Mouse (Mus musculus) embryo, embryonic 10 days (tissue): ENCODE data around the gene Clcf1.

ENCODE experiments used
- DNase-seq: peaks from one replicate; pipeline ENCODE4 v3.0.0-alpha.2; 2015; ENCODE audit warnings: low spot score

The Clcf1 gene

DNA sequence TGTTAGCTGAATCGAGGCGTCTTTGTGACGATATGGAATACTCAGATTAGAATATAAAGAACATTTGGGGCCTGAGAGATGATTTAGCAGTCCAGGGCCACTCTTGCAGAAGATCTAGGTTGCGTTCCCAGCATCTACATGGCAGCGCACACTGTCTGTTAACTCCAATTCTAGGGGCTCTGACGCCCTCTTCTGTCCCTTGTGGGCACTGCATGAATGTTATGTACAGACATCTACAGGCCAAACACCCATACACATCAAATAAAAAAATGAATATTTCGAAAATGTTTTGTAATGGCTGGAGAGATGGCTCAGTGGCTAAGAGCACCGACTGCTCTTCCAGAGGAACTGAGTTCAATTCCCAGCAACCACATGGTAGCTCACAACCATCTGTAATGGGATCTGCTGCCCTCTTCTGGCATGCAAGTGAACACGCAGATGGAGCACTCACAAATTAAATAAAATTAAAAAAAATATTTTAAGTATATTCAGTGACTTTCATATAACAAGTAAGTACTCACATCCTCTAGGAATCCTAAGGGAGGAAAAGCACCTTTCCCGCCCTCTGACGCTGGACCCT, 41.6 kb downstream of the Clcf1 start:
- no peak for DNase-seq

DNA sequence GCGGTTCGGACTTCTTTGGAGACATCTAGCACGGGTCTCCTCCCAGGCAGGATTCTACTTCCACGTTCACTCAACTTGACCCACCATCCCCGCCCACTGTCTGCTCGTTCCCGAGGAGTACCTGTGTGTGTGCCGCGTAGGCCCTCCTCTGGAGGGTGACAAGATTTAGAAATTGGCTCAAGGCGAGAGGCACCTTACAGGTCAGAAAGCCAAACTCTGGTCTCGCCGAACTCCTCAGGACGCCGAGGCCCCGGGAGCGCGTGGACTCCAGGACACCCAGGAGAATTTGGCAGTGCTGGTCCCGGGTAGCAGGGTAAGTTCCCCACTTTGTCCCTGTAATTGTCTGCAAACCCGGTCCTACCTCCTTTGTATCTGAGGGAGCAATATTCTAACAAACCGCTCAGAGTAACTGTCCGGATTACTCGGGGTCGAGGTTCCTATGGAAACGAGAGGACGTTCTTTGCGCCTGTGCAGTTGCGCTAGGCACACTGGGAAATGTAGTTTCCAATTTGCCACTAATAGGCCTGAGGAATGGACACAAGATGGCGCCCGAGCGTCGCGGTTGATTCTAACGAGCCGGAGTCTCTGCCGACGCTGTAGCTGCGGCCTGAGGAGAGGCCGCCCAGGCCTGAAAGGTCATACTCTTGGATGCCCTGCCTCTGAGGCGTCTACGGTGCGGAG, 43.3 kb downstream of the Clcf1 start:
- peak; percentile 100 for DNase-seq

DNA sequence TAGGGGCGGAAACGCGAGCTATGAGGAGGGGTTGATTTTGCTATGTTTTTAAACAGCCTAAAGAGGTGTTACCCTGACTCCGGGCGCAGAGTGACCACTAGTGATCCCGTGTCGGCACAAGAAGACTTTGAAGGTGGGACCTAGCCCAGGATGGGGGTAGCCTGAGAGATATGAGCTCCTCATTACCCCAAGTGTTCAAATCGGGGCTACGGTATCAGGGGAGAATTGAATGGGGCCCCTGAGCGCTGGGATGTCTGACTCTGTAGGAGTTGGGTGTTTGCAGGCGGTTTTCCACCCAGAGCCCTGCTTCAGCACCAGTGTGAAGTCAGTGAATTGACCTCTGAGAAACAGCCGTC, 43.8 kb downstream of the Clcf1 start:
- DNase-seq, result no peak

DNA sequence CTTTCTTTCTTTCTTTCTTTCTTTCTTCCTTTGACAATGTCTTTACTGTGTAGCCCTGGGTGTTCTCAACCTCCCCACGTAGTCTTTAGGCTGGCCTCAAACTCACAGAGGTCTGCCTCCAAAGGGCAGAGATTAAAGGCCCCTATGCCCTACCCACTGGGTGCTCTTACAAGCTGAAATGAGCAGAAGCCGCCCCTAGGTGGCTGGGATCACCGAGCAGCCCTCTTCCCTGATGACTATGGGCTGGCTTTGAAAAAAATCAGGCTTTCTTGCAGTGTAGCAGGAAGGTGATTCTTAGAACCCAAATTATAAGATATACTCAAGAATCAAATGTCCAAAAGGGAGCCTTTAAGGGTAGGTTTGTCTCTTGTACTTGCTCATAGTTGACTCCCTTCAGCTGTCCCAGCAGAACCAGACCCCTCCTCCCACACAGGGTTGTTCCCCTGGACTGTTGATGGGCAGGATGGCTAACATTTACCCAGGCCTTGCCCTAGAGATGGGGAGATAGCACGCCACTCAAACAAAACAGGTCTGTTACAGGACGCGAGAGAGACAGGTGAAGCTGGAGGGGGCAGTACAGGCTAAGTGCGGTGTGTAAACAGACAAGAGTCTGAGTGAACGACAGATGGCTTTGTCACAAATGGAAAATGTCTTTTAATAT, 47.1 kb downstream of the Clcf1 start:
- DNase-seq, result no peak

DNA sequence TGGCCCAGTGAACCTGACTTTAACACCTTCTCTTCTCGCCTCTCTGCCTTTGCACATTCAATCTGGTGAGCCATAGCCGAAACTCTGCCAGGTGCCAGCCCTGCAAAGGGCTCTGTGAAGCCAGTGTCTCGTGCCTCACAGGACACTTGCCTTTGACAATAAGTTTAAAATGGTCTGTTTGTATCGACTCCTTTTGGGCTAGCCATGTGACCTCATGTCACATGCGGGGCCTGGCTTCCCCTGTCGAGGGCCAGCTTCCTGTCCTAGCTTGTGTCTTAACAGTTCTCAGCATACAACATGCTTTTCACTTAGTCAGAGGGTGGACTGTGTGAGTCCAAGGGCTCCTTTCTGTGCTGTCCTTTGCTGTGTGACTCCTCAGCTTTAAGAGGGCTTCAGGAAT, 48.7 kb downstream of the Clcf1 start:
- no peak for DNase-seq

DNA sequence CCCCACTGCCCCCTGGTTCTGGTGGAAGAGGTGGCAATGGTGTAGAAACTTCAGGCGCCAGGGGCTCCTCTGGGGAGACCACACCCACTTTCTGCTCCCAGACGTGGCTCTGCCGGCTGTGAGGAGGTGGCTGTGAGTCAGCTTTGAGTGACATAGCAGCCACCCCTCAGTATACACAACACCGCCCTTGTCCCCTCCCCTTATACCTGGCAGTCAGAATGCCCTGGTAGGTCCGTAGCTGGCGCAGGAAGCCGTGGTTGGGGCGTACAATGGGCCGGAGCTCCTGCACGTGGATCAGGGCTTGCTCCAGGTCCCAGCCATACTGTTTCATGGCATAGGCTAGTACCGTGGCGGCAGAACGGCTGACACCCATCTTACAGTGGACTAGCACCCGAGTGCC, 49.7 kb downstream of the Clcf1 start:
- no peak for DNase-seq

DNA sequence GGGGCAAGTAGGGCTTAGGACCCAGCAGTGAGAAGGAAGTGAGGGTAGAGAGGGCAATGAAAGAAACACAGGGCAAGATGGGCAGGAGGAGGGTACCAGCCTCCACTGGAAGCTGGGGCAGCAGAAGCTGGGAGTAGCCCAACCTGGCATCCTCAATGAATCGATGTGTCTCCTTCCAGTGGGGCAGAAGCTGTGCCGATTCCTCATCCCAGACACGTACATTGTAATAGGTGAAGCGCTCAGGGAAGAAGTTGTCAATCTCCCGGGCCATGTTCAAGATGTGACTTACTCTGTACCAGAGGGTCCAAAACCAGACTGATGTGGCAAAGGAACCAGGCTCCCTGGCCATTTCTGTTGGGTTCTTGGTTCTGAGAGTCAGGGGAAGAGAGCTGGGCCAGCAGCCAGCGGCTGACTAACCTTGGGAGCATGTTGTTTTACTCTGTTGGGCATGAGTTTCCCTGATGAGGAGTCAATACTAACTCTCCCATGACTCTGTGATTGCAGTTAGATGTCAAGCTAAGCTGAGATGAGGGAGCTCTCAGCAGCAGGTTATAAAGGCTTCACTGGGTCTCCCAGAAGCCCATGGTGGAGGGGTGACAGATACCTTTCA, 50.2 kb downstream of the Clcf1 start:
- no peak for DNase-seq

DNA sequence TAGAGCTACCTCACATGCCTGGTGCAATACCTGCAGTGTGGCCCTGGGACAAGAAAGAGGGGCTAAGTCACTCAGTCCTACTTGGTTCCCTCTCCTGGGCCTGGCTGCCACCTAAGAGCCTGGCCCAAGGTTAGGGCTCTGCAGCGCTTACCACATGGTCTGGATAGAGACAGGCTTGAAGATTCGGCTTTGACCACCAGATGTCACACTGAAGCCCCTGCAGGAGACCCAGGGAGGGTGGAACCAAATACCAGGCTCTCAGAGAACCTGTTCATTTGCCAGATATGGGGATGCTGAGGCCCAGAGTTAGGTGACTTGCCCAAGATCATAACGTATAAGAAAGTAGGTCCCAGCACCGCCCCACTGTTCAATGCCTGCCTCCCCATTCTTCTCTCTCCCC, 51.9 kb downstream of the Clcf1 start:
- DNase-seq, result no peak

DNA sequence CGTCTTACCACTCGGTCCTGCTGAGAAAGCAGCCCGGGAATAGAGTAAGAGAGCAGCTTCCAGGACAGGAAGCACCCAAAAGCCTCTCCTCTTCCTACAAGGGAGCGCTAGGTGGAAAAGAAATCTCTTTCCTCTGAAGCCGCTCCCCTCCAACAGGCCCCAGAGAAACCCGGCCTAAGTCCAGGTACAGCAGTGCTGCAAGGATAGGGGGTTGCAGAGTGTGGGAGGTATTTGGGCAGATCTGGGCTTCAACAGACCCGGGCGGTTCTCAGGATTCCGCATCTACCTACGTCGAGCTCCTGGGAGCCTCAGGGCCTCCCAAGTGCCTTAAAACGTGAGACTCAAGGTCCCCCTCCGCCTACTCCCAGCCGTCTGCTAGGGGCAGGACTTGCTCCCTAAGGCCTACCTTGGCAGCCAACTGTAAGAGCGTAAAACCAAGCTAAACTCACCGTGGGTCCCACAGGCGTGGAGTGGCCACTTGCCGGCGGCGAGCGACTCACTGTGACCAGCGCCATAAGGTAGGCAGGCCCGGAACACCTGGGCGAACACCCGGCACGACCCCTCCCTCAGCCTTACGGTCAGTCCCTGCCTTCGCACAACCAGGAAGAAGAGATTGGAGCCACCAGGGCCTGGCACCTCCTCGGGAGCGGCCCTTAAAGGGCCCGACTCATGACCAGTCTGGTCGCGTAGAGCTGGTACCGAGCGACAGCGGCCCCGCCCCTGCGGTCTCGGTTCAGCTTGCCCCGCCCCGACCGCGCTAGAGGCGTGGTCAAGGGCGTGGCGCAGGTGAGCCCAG, 54.7 kb downstream of the Clcf1 start, which contains the start of gene Ssh3:
Gene Ssh3 (minus strand): TSS at position 615 of the 796 bp plus-strand sequence.
- peak; percentile 42 for DNase-seq

DNA sequence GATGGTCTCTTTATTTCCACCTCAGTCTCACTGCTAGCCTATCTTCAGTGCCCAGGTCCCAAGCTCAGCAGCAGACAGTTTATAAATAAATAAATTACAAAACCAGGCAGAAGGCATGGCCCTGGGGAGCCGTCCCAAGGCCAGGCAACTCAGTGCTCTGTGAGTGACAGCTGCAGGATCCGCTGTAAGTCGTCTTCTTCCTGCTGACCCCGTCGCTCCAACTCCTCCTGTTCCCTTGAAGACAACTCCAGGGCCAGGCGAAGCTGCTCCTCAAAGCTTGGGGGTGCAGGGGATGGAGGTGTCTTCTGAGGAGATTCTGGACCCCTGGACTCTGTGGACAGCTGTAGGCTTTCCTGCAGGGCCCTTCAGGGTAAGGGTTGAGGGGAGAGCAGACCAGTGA, 56.1 kb downstream of the Clcf1 start:
- DNase-seq, result no peak

DNA sequence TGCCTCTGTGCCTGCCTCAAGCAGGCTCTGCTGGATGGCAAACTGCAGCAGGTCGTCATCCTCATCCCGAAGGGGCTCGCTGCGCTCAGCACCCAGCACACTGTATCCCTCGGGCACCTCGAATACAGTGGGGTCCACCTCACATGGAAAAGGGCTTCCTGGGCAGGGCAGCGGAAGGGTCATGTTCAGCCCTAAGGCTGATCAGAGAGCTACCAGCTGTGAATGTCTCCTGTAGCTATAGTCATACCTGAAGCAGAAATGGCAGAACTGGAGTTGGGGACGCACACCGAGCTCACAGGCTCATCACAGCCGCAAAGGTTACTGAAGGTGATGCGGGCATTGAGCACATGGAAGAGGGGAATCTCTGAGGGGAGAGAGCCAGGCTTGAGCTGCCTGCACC, 56.9 kb downstream of the Clcf1 start:
- no peak for DNase-seq
